Mouse (Mus musculus): ENCODE data around the gene Cenpk. TPM values are rescaled to one million over a fixed set of nuclear protein-coding genes. Genes with fewer than 3 reads are reported as not detected.

Cenpk gene
- polyA plus RNA-seq, 3 experiments from 2014 or later, result 4.9 to 26.3 (median 5.6) TPM

Other genes with a start within 250 kb of the Cenpk start
- 10 to 100 TPM in 1 of 3 experiments, 1 to 10 TPM in 2; 5.3 to 10.1 (median 8.7) TPM for gene Nln, start 119.0 kb upstream of the Cenpk start, polyA plus RNA-seq (2017; shearing (Covaris generic))
- gene Sgtb, start 118.9 kb upstream of the Cenpk start, polyA plus RNA-seq (2017; shearing (Covaris generic)), result under 1 TPM; 0.30 to 0.43 (median 0.36) TPM
- 10 to 100 TPM; 43.0 to 54.3 (median 50.0) TPM for gene Trappc13, start 50.1 kb upstream of the Cenpk start, polyA plus RNA-seq (2017; shearing (Covaris generic))
- 10 to 100 TPM; 24.9 to 33.2 (median 28.6) TPM for gene Trim23, start 49.8 kb upstream of the Cenpk start, polyA plus RNA-seq (2017; shearing (Covaris generic))
- 10 to 100 TPM; 13.5 to 16.6 (median 15.0) TPM for gene Ppwd1, start 232 bp downstream of the Cenpk start, polyA plus RNA-seq (2017; shearing (Covaris generic))
- 10 to 100 TPM; 11.9 to 30.5 (median 25.5) TPM for gene Adamts6, start 59.2 kb downstream of the Cenpk start, polyA plus RNA-seq (2017; shearing (Covaris generic))

Data from inflammation-experienced regulatory T-cells, adult 6 months (primary cell).